Mouse (Mus musculus) neural tube, embryonic 14.5 days (tissue): ENCODE data around the gene Krba1. TPM values are rescaled to one million over a fixed set of nuclear protein-coding genes. Genes with fewer than 3 reads are reported as not detected.

Source experiments
- ATAC-seq: fragments of 200-750 bp; cut with Nextera tagmentation; 2 replicates; pipeline ENCODE4 v1.8.0; 2017; ENCODE audit warnings: low read depth, mild to moderate bottlenecking, moderate TSS enrichment, moderate library complexity
- H3K27ac ChIP-seq: fragments of 300-500 bp; sonication (generic); 2 replicates; pipeline ENCODE4 v1.5.1; 2014; ENCODE audit warnings: low read depth, mild to moderate bottlenecking, control low read depth, low read length, moderate library complexity, mixed read lengths
- H3K27me3 ChIP-seq: fragments of 300-500 bp; sonication (generic); 2 replicates; pipeline ENCODE4 v1.6.1; 2014; ENCODE audit warnings: low read length; ENCODE audit not compliant: control insufficient read depth, insufficient read depth
- H3K36me3 ChIP-seq: fragments of 300-500 bp; sonication (generic); 2 replicates; pipeline ENCODE4 v1.6.1; 2014; ENCODE audit warnings: low read length, mixed read lengths; ENCODE audit not compliant: control insufficient read depth, insufficient read depth
- H3K4me1 ChIP-seq: fragments of 300-500 bp; sonication (generic); 2 replicates; pipeline ENCODE4 v1.6.1; 2014; ENCODE audit warnings: low read length; ENCODE audit not compliant: control insufficient read depth, insufficient read depth
- H3K4me2 ChIP-seq: fragments of 300-500 bp; sonication (generic); 2 replicates; pipeline ENCODE4 v1.6.1; 2014; ENCODE audit warnings: mild to moderate bottlenecking, low read depth, low read length, control low read depth
- H3K4me3 ChIP-seq: fragments of 300-500 bp; sonication (generic); 2 replicates; pipeline ENCODE4 v1.5.1; 2014; ENCODE audit warnings: low read depth, low read length, control low read depth, mixed read lengths
- H3K9ac ChIP-seq: fragments of 300-500 bp; sonication (generic); replicated peaks from 2 replicates; pipeline ENCODE4 v1.6.1; 2014; ENCODE audit warnings: low read depth, mild to moderate bottlenecking, control low read depth, low read length, mixed read lengths
- H3K9me3 ChIP-seq: fragments of 300-500 bp; sonication (generic); 2 replicates; pipeline ENCODE4 v1.6.1; 2016; ENCODE audit warnings: low read length; ENCODE audit not compliant: control insufficient read depth
- WGBS: fragments of 180-500 bp; shearing (Covaris S2); extraction: QIAGEN DNeasy Blood & Tissue Kit; methylation state at CpG from one replicate; pipeline ENCODE4 v1.1.7; 2014; 5-methylcytosine and 5-hydroxymethylcytosine counted together
- polyA plus RNA-seq: library from polyadenylated mRNA; unstranded; fragments of >200 nt; fragmentation: Nextera tagmentation; extraction: Ambion mirVana; gene quantifications from 2 replicates; pipeline ENCODE4 v1.2.1, GENCODE M21; 2014

Krba1 gene
- polyA plus RNA-seq, 1 experiment from 2014 or later: 28.1 TPM

GRCm38 (mm10) chr6:48399906-48400305 lies 4.5 kb downstream of the Krba1 start:
- H3K9ac ChIP-seq: no peak overlapping the region
- WGBS: 93% methylated on average over 5 of the region's 5 CpGs

DNA sequence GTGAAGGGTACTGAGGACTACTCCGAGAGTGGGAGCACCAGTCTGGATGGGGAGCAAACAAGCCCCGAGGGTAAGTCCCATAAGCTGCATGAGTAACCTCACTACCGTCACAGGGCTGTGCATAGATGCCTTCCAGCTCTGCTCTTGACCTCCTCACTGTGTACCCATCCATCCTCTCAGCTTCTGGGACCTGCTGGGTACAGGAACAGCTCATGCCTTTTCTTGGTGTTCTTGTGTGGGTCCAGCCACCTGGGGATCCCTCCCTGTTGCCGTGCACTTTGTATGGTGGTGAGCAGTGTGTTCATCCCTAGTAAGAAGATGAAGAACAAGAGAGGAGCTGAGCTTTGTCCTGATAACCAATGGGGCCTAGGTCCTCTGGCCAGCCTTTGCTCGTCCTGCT lies 8.7 kb downstream of the Krba1 start:
- peaks cover 35% of the 10 kb centered on the region for H3K36me3 ChIP-seq
- no peak overlapping the region for H3K4me2 ChIP-seq
- no peaks in the 10 kb centered on the region for H3K9me3 ChIP-seq
- H3K4me1 ChIP-seq: no peaks in the 10 kb centered on the region; the same call in 1 of the 2 replicates
- no peak overlapping the region for H3K9ac ChIP-seq
- H3K27ac ChIP-seq: no peak overlapping the region
- 97% methylated on average over 5 of the region's 5 CpGs for WGBS
- ATAC-seq: no peak
- no peak overlapping the region for H3K4me3 ChIP-seq
- H3K27me3 ChIP-seq: no peaks in the 10 kb centered on the region

More at GRCm38 (mm10) chr6:48399906-48400305, 4.5 kb downstream of the Krba1 start:
- H3K36me3 ChIP-seq: 0 out of 2 replicates have a peak, but pooled peaks cover 6% of the 10 kb centered on the region
- no peak overlapping the region for H3K4me3 ChIP-seq
- H3K27ac ChIP-seq: no peak overlapping the region
- no peaks in the 10 kb centered on the region for H3K9me3 ChIP-seq
- no peaks in the 10 kb centered on the region for H3K27me3 ChIP-seq
- H3K4me1 ChIP-seq: peaks cover 22% of the 10 kb centered on the region
- H3K4me2 ChIP-seq: no peak overlapping the region
- ATAC-seq: no peak

DNA sequence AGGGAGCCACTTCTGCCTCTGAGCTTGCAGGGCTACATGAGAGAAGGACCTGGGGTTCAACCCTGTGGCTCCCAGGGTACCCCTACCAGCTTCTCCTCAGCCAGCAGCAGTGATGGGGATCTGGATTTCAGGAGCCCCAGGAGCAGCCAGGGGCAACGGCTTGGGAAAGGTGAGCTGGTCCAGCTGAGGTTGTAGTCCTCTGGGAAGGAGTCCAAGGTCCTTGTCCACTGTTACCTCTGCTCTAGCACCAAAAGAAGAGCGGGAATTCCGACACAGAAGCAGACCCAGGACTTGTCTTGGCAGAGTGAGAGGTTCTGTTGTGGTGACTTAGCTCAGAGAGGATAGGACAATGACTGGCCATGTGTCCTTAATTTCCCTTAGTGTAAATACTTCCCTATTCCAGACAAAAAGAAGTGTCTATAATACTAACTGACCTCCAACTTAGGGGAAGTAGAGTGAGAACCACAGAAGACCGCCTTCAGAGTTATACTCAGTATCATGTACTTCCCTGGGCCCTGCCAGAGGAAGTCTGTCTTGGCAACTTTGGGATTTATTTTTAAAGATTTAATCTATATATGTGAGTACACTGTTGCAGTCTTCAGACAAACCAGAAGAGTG lies 14.4 kb downstream of the Krba1 start:
- Histone ChIP-seq H3K27me3 (no peaks in the 10 kb centered on the region), H3K9me3 (no peaks in the 10 kb centered on the region), H3K4me3 (no peak overlapping the region), H3K36me3 (peaks cover 71% of the 10 kb centered on the region), H3K4me2 (no peak overlapping the region), H3K27ac (no peak overlapping the region), H3K9ac (no peak overlapping the region), H3K4me1 (no peaks in the 10 kb centered on the region)
- 96% methylated on average over 4 of the region's 4 CpGs for WGBS
- no peak for ATAC-seq

DNA sequence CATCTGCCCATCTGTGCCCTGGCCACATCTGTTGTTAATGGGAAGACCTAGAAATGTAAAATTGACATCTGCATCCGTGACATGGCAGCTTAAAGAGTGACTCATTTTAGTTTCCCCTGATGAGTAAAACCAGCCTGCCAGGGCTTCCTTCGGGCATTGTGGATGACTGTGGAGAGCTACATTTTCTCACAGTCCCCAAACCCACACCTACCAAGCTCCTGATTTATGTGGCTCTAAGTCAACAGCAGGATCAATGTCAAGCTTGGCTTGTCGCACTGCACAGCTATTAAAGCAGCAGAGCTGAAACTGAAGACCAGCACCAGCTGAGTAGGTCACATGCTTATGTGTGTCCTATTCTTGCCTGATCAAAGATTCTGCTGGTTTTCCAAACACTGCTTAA lies 15.2 kb downstream of the Krba1 start:
- Histone ChIP-seq H3K4me3 (no peak overlapping the region), H3K36me3 (peaks cover 76% of the 10 kb centered on the region), H3K4me2 (no peak overlapping the region), H3K9ac (no peak overlapping the region), H3K27me3 (no peaks in the 10 kb centered on the region), H3K9me3 (no peaks in the 10 kb centered on the region), H3K27ac (no peak overlapping the region), H3K4me1 (no peaks in the 10 kb centered on the region)
- ATAC-seq: no peak
- 59% methylated on average over 3 of the region's 3 CpGs for WGBS

DNA sequence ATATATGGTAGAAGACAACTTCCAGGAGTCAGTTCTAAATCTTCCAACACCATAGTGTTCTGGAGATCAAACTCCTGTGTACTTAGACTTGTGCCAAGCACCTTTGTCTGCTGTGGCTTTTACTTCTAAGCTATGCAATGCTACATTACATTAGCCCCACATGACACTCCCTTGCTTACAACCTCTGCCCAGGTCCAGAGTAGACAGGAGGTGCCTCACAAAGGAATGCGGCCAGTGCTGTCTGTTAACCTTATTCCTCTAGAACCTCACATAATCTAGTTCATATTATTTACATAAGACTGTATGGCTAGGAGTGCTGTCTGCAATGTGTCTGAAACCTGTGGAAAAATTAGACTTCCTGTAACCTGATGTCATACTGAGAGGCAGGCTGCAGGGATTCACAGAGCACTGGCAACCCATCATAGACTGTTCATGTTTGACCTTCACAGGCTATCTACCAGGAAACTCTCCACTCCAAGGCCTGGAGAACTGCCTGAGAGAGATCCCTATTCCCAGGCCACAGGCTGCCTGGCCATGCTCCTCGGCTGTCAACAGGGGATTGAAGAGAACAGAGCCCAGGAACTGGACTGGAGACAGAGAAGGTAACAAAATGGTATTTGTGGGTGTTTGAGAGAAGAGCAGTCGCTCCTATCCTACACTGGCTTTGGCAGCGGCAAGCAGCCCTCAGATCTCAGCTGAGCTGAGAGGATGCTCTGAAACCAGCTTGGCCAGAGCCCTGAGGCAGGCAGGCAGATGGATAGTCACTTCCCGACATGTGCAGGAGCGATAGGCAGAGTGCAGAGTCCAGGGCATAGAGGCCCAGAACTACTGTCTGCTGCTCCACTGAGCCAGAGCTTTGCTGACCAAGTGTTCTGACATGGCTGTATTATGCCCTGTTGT lies 16.1 kb downstream of the Krba1 start:
- peaks cover 78% of the 10 kb centered on the region for H3K36me3 ChIP-seq
- no peak overlapping the region for H3K27ac ChIP-seq
- 94% methylated on average over 6 of the region's 6 CpGs for WGBS
- H3K9ac ChIP-seq: no peak overlapping the region
- H3K4me1 ChIP-seq: no peaks in the 10 kb centered on the region
- H3K9me3 ChIP-seq: no peaks in the 10 kb centered on the region
- no peaks in the 10 kb centered on the region for H3K27me3 ChIP-seq
- no peak for ATAC-seq
- H3K4me3 ChIP-seq: no peak overlapping the region
- H3K4me2 ChIP-seq: no peak overlapping the region

GRCm38 (mm10) chr6:48412147-48412546 lies 16.8 kb downstream of the Krba1 start:
- Histone ChIP-seq H3K4me3 (no peak overlapping the region), H3K9me3 (no peaks in the 10 kb centered on the region), H3K4me1 (no peaks in the 10 kb centered on the region), H3K27ac (no peak overlapping the region), H3K4me2 (no peak overlapping the region), H3K27me3 (no peaks in the 10 kb centered on the region), H3K36me3 (peaks cover 80% of the 10 kb centered on the region), H3K9ac (no peak overlapping the region)
- ATAC-seq: no peak
- WGBS: 91% methylated on average over 4 of the region's 4 CpGs

GRCm38 (mm10) chr6:48412662-48413061 lies 17.3 kb downstream of the Krba1 start:
- 81% methylated on average over 3 of the region's 3 CpGs for WGBS
- no peak overlapping the region for H3K27ac ChIP-seq
- no peaks in the 10 kb centered on the region for H3K4me1 ChIP-seq
- peaks cover 77% of the 10 kb centered on the region for H3K36me3 ChIP-seq
- ATAC-seq: no peak
- H3K9ac ChIP-seq: no peak overlapping the region
- H3K27me3 ChIP-seq: no peaks in the 10 kb centered on the region
- no peak overlapping the region for H3K4me2 ChIP-seq
- H3K4me3 ChIP-seq: no peak overlapping the region
- no peaks in the 10 kb centered on the region for H3K9me3 ChIP-seq

- Histone ChIP-seq H3K4me2 (no peak overlapping the region), H3K9me3 (no peaks in the 10 kb centered on the region), H3K4me1 (no peaks in the 10 kb centered on the region), H3K36me3 (peaks cover 72% of the 10 kb centered on the region), H3K9ac (no peak overlapping the region), H3K27me3 (no peaks in the 10 kb centered on the region), H3K27ac (no peak overlapping the region), H3K4me3 (no peak overlapping the region)
- 86% methylated on average over 9 of the region's 10 CpGs for WGBS
- ATAC-seq: no peak
Measured at GRCm38 (mm10) chr6:48413081-48413480, 17.7 kb downstream of the Krba1 start.

DNA sequence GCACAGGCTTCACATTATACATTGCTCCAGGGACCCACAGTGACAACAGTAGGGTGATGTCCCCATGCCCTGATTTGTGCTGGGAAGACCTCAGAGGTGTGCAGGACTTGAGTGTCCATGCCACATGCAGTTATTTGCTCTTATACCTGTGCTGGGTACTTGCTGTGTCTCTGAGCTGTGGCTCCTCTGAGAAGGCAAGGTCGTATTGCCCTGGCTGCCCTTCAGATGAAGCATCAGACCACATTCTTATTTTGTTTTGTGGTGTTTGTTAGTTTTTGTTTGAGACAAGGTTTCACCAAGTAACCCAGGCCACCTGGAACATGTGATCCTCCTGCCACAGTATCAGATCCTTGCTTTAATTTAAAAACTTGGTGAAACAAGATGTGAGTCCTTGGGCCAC lies 19.5 kb downstream of the Krba1 start:
- WGBS: 90% methylated on average over 1 of the region's 1 CpGs
- H3K27me3 ChIP-seq: no peaks in the 10 kb centered on the region

More for the DNA sequence above, 19.5 kb downstream of the Krba1 start:
- H3K9me3 ChIP-seq: no peaks in the 10 kb centered on the region
- no peak overlapping the region for H3K27ac ChIP-seq
- no peak overlapping the region for H3K9ac ChIP-seq
- H3K4me3 ChIP-seq: no peak overlapping the region
- peaks cover 55% of the 10 kb centered on the region for H3K36me3 ChIP-seq
- no peaks in the 10 kb centered on the region for H3K4me1 ChIP-seq
- no peak overlapping the region for H3K4me2 ChIP-seq
- ATAC-seq: no peak
